Mouse (Mus musculus) liver, embryonic 14.5 days (tissue): Measurements from ENCODE around the gene 1700012B09Rik. TPM values are rescaled to one million over a fixed set of nuclear protein-coding genes. Genes with fewer than 3 reads are reported as not detected.
A peak's percentile ranks its signal among the peaks of the same experiment; 100 is the strongest.

Experiments
- ATAC-seq: fragments of 200-750 bp; cut with Nextera tagmentation; 2 replicates; pipeline ENCODE4 v1.8.0; 2017; ENCODE audit warnings: moderate number of reproducible peaks, mild to moderate bottlenecking, moderate library complexity; ENCODE audit not compliant: insufficient read depth
- DNase-seq, 3 experiments: peaks; one replicate each; pipeline ENCODE4 v3.0.0-alpha.2; 2012 to 2013; ENCODE audit warnings: low read depth in 3 of 3, low spot score in 3 of 3
- H3K27ac ChIP-seq: fragments of 300-500 bp; sonication (generic); 2 replicates; pipeline ENCODE4 v1.5.1; 2014; ENCODE audit warnings: moderate library complexity, mild to moderate bottlenecking, control low read depth, inconsistent platforms
- H3K27me3 ChIP-seq: fragments of 300-500 bp; sonication (generic); 2 replicates; pipeline ENCODE4 v1.6.1; 2014; ENCODE audit warnings: mild to moderate bottlenecking, low read length, moderate library complexity; ENCODE audit not compliant: control insufficient read depth, insufficient read depth
- H3K36me3 ChIP-seq: fragments of 300-500 bp; sonication (generic); replicated peaks from 2 replicates; pipeline ENCODE4 v1.6.1; 2014; ENCODE audit warnings: low read depth; ENCODE audit not compliant: control insufficient read depth, insufficient read depth
- H3K4me1 ChIP-seq, 2 experiments: fragments of 200-500 bp in 1 of 2; fragments of 300-500 bp in 1 of 2; sonication (generic) in 1 of 2; replicated peaks; 2 replicates each; pipeline ENCODE4 v1.6.1; 2012 to 2014; ENCODE audit warnings: antibody characterized with exemption in 1 of 2, inconsistent platforms in 1 of 2, low read length in 1 of 2; ENCODE audit not compliant: control insufficient read depth in 2 of 2, insufficient read depth in 2 of 2
- H3K4me2 ChIP-seq: fragments of 300-500 bp; sonication (generic); 2 replicates; pipeline ENCODE4 v1.6.1; 2014; ENCODE audit warnings: low read depth, mild to moderate bottlenecking, control low read depth, moderate library complexity
- H3K4me3 ChIP-seq, 2 experiments: fragments of 200-500 bp in 1 of 2; fragments of 300-500 bp in 1 of 2; sonication (generic) in 1 of 2; 2 replicates each; pipeline ENCODE4 v1.5.1; 2012 to 2014; ENCODE audit warnings: low read depth in 2 of 2, low read length in 2 of 2, mild to moderate bottlenecking in 2 of 2, control low read depth in 1 of 2, inconsistent platforms in 1 of 2, moderate library complexity in 1 of 2; ENCODE audit not compliant: insufficient read depth in 1 of 2
- H3K9ac ChIP-seq: fragments of 300-500 bp; sonication (generic); replicated peaks from 2 replicates; pipeline ENCODE4 v1.6.1; 2014; ENCODE audit warnings: mild to moderate bottlenecking, control low read depth, moderate library complexity
- H3K9me3 ChIP-seq: fragments of 300-500 bp; sonication (generic); 2 replicates; pipeline ENCODE4 v1.6.1; 2016; ENCODE audit warnings: low read length, mixed read lengths; ENCODE audit not compliant: control insufficient read depth
- CTCF ChIP-seq: IDR thresholded peaks from 2 replicates; pipeline ENCODE4 v1.5.1; 2016; ENCODE audit warnings: antibody characterized with exemption, low read depth, control low read depth
- EP300 ChIP-seq: IDR thresholded peaks from 2 replicates; pipeline ENCODE4 v1.6.1; 2016; ENCODE audit warnings: antibody characterized with exemption, low read depth
- whole genome bisulfite sequencing: fragments of 180-500 bp; shearing (Covaris S2); extraction: QIAGEN DNeasy Blood & Tissue Kit; methylation state at CpG from one replicate; pipeline ENCODE4 v1.1.7; 2014; ENCODE audit not compliant: insufficient replicate concordance; 5-methylcytosine and 5-hydroxymethylcytosine counted together
- polyA plus RNA-seq, 2 experiments: library from polyadenylated mRNA; depleted of rRNA in 1 of 2; stranded (reverse) in 1 of 2; unstranded in 1 of 2; fragments of >200 nt; fragmentation: Nextera tagmentation in 1 of 2; extraction: Ambion mirVana in 1 of 2; gene quantifications; 2 replicates each; pipeline versions ENCODE4 v1.2.1 to v1.2.3; 2012 to 2014

Gene 1700012B09Rik
- polyA plus RNA-seq, 2 experiments: not detected

- H3K9me3 ChIP-seq: no peaks in the 10 kb centered on the region
- no peaks in the 10 kb centered on the region; a peak in 1 of 4 replicates for H3K4me1 ChIP-seq
- peak within 1 kb of the TSS; percentile 95 for H3K9ac ChIP-seq
- no peaks in the 10 kb centered on the region for H3K27me3 ChIP-seq
- peak within 1 kb of the TSS; percentile 95 to 98 for H3K4me3 ChIP-seq
- peak within 1 kb of the TSS; percentile 95 for H3K4me2 ChIP-seq
- under 1% methylated on average over 62 of the region's 62 CpGs for WGBS
- peak within 1 kb of the TSS; percentile 87 for H3K27ac ChIP-seq
- peak; percentile 96 for DNase-seq
- peak; percentile 98 for ATAC-seq
- TF ChIP-seq CTCF (peak; percentile 24; the same call in 1 of the 2 replicates), EP300 (peak; percentile 79)
- H3K36me3 ChIP-seq: peaks cover 39% of the 10 kb centered on the region
Measured at GRCm38 (mm10) chr9:14784039-14785002, 13.5 kb upstream of the 1700012B09Rik start, which contains the start of the genes Mre11a and Ankrd49. TSS of gene Mre11a (plus strand) at chr9:14784654. TSS of gene Ankrd49 (minus strand) at chr9:14784856.

GRCm38 (mm10) chr9:14778341-14778740 lies 7.5 kb upstream of the 1700012B09Rik start:
- DNase-seq (no peak), ATAC-seq (no peak)
- H3K4me3 ChIP-seq: no peak overlapping the region
- no peaks in the 10 kb centered on the region for H3K4me1 ChIP-seq
- no peak overlapping the region for H3K4me2 ChIP-seq
- no peak for TF ChIP-seq CTCF
- no peak for TF ChIP-seq EP300
- no peak overlapping the region for H3K9ac ChIP-seq
- H3K9me3 ChIP-seq: no peaks in the 10 kb centered on the region
- WGBS: 64% methylated on average over 13 of the region's 13 CpGs
- peaks cover 18% of the 10 kb centered on the region for H3K36me3 ChIP-seq
- no peaks in the 10 kb centered on the region for H3K27me3 ChIP-seq
- H3K27ac ChIP-seq: no peak overlapping the region

GRCm38 (mm10) chr9:14773813-14774212 lies 3.0 kb upstream of the 1700012B09Rik start:
- Histone ChIP-seq H3K9me3 (no peaks in the 10 kb centered on the region), H3K9ac (no peak overlapping the region), H3K4me2 (no peak overlapping the region), H3K36me3 (no peaks in the 10 kb centered on the region), H3K27me3 (peaks cover 5% of the 10 kb centered on the region; the same call in 1 of the 2 replicates), H3K4me3 (no peak overlapping the region), H3K27ac (no peak overlapping the region), H3K4me1 (no peaks in the 10 kb centered on the region)
- TF ChIP-seq CTCF (no peak; the same call in 1 of the 2 replicates), EP300 (no peak)
- ATAC-seq (no peak), DNase-seq (no peak)
- 27% methylated on average over 2 of the region's 2 CpGs for WGBS

GRCm38 (mm10) chr9:14772074-14772473 lies 1.2 kb upstream of the 1700012B09Rik start:
- Histone ChIP-seq H3K4me2 (no peak overlapping the region), H3K36me3 (no peaks in the 10 kb centered on the region), H3K9me3 (no peaks in the 10 kb centered on the region), H3K4me1 (no peaks in the 10 kb centered on the region), H3K9ac (no peak overlapping the region), H3K27me3 (peaks cover 5% of the 10 kb centered on the region; the same call in 1 of the 2 replicates), H3K27ac (no peak overlapping the region), H3K4me3 (no peak overlapping the region)
- WGBS: 60% methylated on average over 2 of the region's 2 CpGs
- no peak for DNase-seq
- TF ChIP-seq EP300 (no peak), CTCF (no peak)
- no peak for ATAC-seq

GRCm38 (mm10) chr9:14769811-14770210 lies 1.0 kb downstream of the 1700012B09Rik start:
- no peak overlapping the region for H3K4me3 ChIP-seq
- no peak overlapping the region for H3K9ac ChIP-seq
- 53% methylated on average over 5 of the region's 6 CpGs for WGBS
- TF ChIP-seq EP300: no peak
- no peak for TF ChIP-seq CTCF
- H3K4me2 ChIP-seq: no peak overlapping the region
- no peak overlapping the region for H3K27ac ChIP-seq
- no peaks in the 10 kb centered on the region for H3K9me3 ChIP-seq
- no peaks in the 10 kb centered on the region for H3K4me1 ChIP-seq
- H3K27me3 ChIP-seq: peaks cover 5% of the 10 kb centered on the region; the same call in 1 of the 2 replicates
- ATAC-seq (no peak), DNase-seq (no peak)
- H3K36me3 ChIP-seq: no peaks in the 10 kb centered on the region
